Mouse (Mus musculus) megakaryocyte, embryonic 14.5 days (primary cell): ENCODE measurements at regions not wholly inside any gene's neighbourhood (a gene's known extent, or its start where the extent isn't known, plus 50 kb on each side); places are given as distances from the start of the nearest gene placed in this dataset.

Source experiments
- FLI1 ChIP-seq: IDR thresholded peaks from 2 replicates; pipeline ENCODE4 v1.6.1; 2012; ENCODE audit warnings: low read length, inconsistent platforms, mixed read lengths
- GATA1 ChIP-seq: IDR thresholded peaks from 3 replicates; pipeline ENCODE4 v1.6.1; 2012; ENCODE audit warnings: mixed read lengths, low read length, inconsistent platforms, borderline replicate concordance

GRCm38 (mm10) chr14:46004078-46004477 is 346.1 kb upstream of the Ddhd1 start:
- no peak for TF ChIP-seq GATA1
- no peak for TF ChIP-seq FLI1
